Mouse (Mus musculus) heart, embryonic 15.5 days (tissue): ENCODE results near the gene Phyh. TPM values are rescaled to one million over a fixed set of nuclear protein-coding genes. Genes with fewer than 3 reads are reported as not detected.

Experiments
- ATAC-seq: fragments of 200-750 bp; cut with Nextera tagmentation; replicated peaks from 2 replicates; pipeline ENCODE4 v1.8.0; 2017; ENCODE audit warnings: low read depth, moderate TSS enrichment; ENCODE audit not compliant: insufficient number of reproducible peaks, insufficient read depth, low FRiP score
- H3K27ac ChIP-seq: fragments of 300-500 bp; sonication (generic); 2 replicates; pipeline ENCODE4 v1.5.1; 2015; ENCODE audit warnings: mild to moderate bottlenecking, inconsistent platforms
- H3K27me3 ChIP-seq: fragments of 300-500 bp; sonication (generic); 2 replicates; pipeline ENCODE4 v1.6.1; 2015; ENCODE audit warnings: inconsistent platforms
- H3K36me3 ChIP-seq: fragments of 300-500 bp; sonication (generic); 2 replicates; pipeline ENCODE4 v1.6.1; 2015; ENCODE audit warnings: mild to moderate bottlenecking, inconsistent platforms
- H3K4me1 ChIP-seq: fragments of 300-500 bp; sonication (generic); replicated peaks from 2 replicates; pipeline ENCODE4 v1.6.1; 2015; ENCODE audit warnings: inconsistent platforms
- H3K4me2 ChIP-seq: fragments of 300-500 bp; sonication (generic); 2 replicates; pipeline ENCODE4 v1.6.1; 2015; ENCODE audit warnings: inconsistent platforms, mild to moderate bottlenecking, moderate library complexity
- H3K4me3 ChIP-seq: fragments of 300-500 bp; sonication (generic); 2 replicates; pipeline ENCODE4 v1.5.1; 2015; ENCODE audit warnings: mild to moderate bottlenecking, inconsistent platforms
- H3K9ac ChIP-seq: fragments of 300-500 bp; sonication (generic); 2 replicates; pipeline ENCODE4 v1.6.1; 2015; ENCODE audit warnings: mild to moderate bottlenecking, inconsistent platforms
- H3K9me3 ChIP-seq: fragments of 300-500 bp; sonication (generic); replicated peaks from 2 replicates; pipeline ENCODE4 v1.6.1; 2016; ENCODE audit warnings: inconsistent platforms
- WGBS: fragments of 180-500 bp; shearing (Covaris S2); methylation state at CpG from one replicate; pipeline ENCODE4 v1.1.7; 2015; ENCODE audit warnings: mixed read lengths; 5-methylcytosine and 5-hydroxymethylcytosine counted together
- polyA plus RNA-seq: library from polyadenylated mRNA; unstranded; fragments of >200 nt; fragmentation: Nextera tagmentation; extraction: Ambion mirVana; gene quantifications from 2 replicates; pipeline ENCODE4 v1.2.1, GENCODE M21; 2015

The Phyh gene
- polyA plus RNA-seq, 1 experiment from 2014 or later, result 225 TPM

- 61% methylated on average over 2 of the region's 2 CpGs for WGBS
- no peaks in the 10 kb centered on the region for H3K9me3 ChIP-seq
- no peaks in the 10 kb centered on the region for H3K4me1 ChIP-seq
- no peak for ATAC-seq
- no peak overlapping the region for H3K4me3 ChIP-seq
- no peak overlapping the region for H3K4me2 ChIP-seq
- H3K27me3 ChIP-seq, result no peaks in the 10 kb centered on the region
- no peaks in the 10 kb centered on the region for H3K36me3 ChIP-seq
- no peak overlapping the region for H3K9ac ChIP-seq
- H3K27ac ChIP-seq, result no peak overlapping the region
These were observed 50.3 kb downstream of the Phyh start for GRCm38 (mm10) chr2:4969083-4969482.

- no peak within 1 kb of the TSS for H3K9ac ChIP-seq
- H3K27ac ChIP-seq, result no peak within 1 kb of the TSS
- no peaks in the 10 kb centered on the region for H3K9me3 ChIP-seq
- no peak within 1 kb of the TSS for H3K4me2 ChIP-seq
- 52% methylated on average over 5 of the region's 5 CpGs for WGBS
- no peaks in the 10 kb centered on the region for H3K36me3 ChIP-seq
- H3K27me3 ChIP-seq, result no peaks in the 10 kb centered on the region
- no peak for ATAC-seq
- no peak within 1 kb of the TSS for H3K4me3 ChIP-seq
- no peaks in the 10 kb centered on the region for H3K4me1 ChIP-seq
These were observed 57.0 kb downstream of the Phyh start, which contains the start of gene Ucma for GRCm38 (mm10) chr2:4975807-4976206. TSS of gene Ucma (plus strand) at chr2:4976122.

- Histone ChIP-seq H3K27me3 (no peaks in the 10 kb centered on the region), H3K9ac (no peak overlapping the region), H3K27ac (no peak overlapping the region), H3K4me1 (no peaks in the 10 kb centered on the region), H3K4me2 (no peak overlapping the region), H3K4me3 (no peak overlapping the region), H3K9me3 (no peaks in the 10 kb centered on the region), H3K36me3 (no peaks in the 10 kb centered on the region)
- WGBS, result 33% methylated on average over 8 of the region's 8 CpGs
- no peak for ATAC-seq
These were observed 59.3 kb downstream of the Phyh start for GRCm38 (mm10) chr2:4978091-4978490.

- Histone ChIP-seq H3K4me2 (no peak overlapping the region), H3K36me3 (no peaks in the 10 kb centered on the region), H3K27me3 (no peaks in the 10 kb centered on the region), H3K27ac (no peak overlapping the region), H3K9me3 (no peaks in the 10 kb centered on the region), H3K4me3 (no peak overlapping the region), H3K9ac (no peak overlapping the region), H3K4me1 (no peaks in the 10 kb centered on the region)
- 45% methylated on average over 5 of the region's 5 CpGs for WGBS
- ATAC-seq, result no peak
These were observed 65.2 kb downstream of the Phyh start for GRCm38 (mm10) chr2:4983987-4984386.

GRCm38 (mm10) chr2:4985000-4985399, 66.2 kb downstream of the Phyh start:
- no peaks in the 10 kb centered on the region for H3K36me3 ChIP-seq
- no peaks in the 10 kb centered on the region for H3K4me1 ChIP-seq
- 72% methylated on average over 6 of the region's 6 CpGs for WGBS
- ATAC-seq, result no peak
- no peak overlapping the region for H3K9ac ChIP-seq
- H3K4me3 ChIP-seq, result no peak overlapping the region
- no peak overlapping the region for H3K27ac ChIP-seq
- no peaks in the 10 kb centered on the region for H3K9me3 ChIP-seq
- H3K4me2 ChIP-seq, result no peak overlapping the region
- H3K27me3 ChIP-seq, result no peaks in the 10 kb centered on the region

GRCm38 (mm10) chr2:4986798-4987197, 68.0 kb downstream of the Phyh start:
- 87% methylated on average over 4 of the region's 4 CpGs for WGBS
- H3K4me3 ChIP-seq, result no peak overlapping the region
- no peaks in the 10 kb centered on the region for H3K4me1 ChIP-seq

GRCm38 (mm10) chr2:4987388-4988180, 68.8 kb downstream of the Phyh start:
- Histone ChIP-seq H3K27ac (no peak overlapping the region), H3K4me1 (no peaks in the 10 kb centered on the region), H3K4me3 (no peak overlapping the region), H3K9ac (no peak overlapping the region), H3K9me3 (no peaks in the 10 kb centered on the region), H3K4me2 (no peak overlapping the region), H3K36me3 (0 out of 2 replicates have a peak, but pooled peaks cover 3% of the 10 kb centered on the region), H3K27me3 (no peaks in the 10 kb centered on the region)
- WGBS, result 72% methylated on average over 8 of the region's 8 CpGs
- no peak for ATAC-seq

More at GRCm38 (mm10) chr2:4986798-4987197, 68.0 kb downstream of the Phyh start:
- H3K9ac ChIP-seq, result no peak overlapping the region
- no peaks in the 10 kb centered on the region for H3K27me3 ChIP-seq
- H3K4me2 ChIP-seq, result no peak overlapping the region
- no peaks in the 10 kb centered on the region for H3K9me3 ChIP-seq
- H3K36me3 ChIP-seq, result no peaks in the 10 kb centered on the region
- no peak overlapping the region for H3K27ac ChIP-seq
- no peak for ATAC-seq

Other genes with a start within 250 kb of the Phyh start
- gene Bend7, start 201.2 kb upstream of the Phyh start, polyA plus RNA-seq, result 2.1 and 3.1 TPM in 2 replicates
- gene Sephs1, start 37.5 kb upstream of the Phyh start, polyA plus RNA-seq, result 33.7 and 42.3 TPM in 2 replicates
- 0.15 TPM in 1 of 2 replicates, not detected in the other for gene Ucma, start 57.1 kb downstream of the Phyh start, polyA plus RNA-seq
- gene Mcm10, start 93.8 kb downstream of the Phyh start, polyA plus RNA-seq, result 12.1 and 14.5 TPM in 2 replicates
- 14.6 and 15.1 TPM in 2 replicates for gene Optn, start 145.0 kb downstream of the Phyh start, polyA plus RNA-seq
- gene Ccdc3, start 218.8 kb downstream of the Phyh start, polyA plus RNA-seq, result 6.8 and 9.4 TPM in 2 replicates